Mouse (Mus musculus): ENCODE results near the gene Adcy5.

The Adcy5 gene

DNA sequence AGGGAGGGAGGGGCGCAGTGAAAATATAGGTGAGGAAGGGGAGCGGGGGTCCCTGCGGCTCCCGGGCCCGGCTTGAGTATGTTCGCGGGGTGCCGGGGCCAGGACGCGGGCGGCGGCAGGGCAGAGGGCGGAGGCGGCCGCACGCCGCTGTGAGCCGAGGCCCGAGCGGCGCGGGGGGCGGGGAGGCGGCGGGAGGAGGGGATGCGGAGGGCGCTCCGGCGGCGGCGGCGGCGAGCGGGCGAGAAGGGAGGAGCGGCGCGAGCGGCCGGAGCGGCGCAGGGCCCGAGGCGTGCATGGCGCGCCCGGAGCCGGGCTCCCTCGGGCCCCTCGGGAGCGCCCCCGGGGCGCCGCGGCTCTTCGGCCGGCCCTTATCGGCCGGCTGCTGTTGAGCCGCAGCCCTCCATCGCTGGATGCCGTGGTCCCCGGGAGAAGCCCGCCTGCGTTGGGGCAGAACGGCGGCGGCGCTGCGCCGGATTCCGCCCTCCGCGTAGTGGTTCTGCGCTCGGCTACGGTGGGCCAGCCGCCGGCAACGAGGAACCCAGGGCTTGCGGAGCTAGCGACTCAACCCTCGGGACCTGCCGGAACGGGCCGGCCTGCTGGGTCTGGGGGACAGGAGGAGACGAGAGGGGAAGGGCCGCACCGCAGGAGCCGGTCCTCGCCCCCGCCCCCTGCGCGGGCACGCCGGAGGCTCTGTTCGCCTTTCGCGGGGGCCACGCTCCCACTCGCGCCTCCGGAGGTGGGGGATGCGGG, at the start of gene Adcy5:
Gene Adcy5 (plus strand): TSS at position 237 of the 750 bp plus-strand sequence.
- DNase-seq (ENCODE audit: low spot score), result no peak

DNA sequence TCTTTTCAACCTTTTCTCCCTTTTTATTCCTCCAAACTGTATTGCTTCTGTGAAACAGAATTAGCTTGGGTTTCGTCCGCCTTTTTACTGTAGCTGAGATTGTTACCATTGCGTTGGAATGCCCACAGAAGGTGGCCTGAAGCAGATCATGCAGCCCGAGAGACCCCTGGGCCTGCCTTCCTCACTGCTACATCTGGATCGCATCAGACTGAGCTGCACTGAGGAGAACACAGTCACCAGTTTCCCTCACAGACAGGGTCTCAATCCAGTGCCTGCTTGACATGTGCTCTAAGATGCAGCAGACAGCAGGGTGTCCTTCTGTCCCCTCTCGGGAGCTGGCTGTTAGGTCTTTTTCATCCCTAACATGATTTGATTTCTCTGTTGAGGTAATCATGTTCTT, 46.7 kb upstream of the Adcy5 start:
- DNase-seq (ENCODE audit: low spot score), result no peak

DNA sequence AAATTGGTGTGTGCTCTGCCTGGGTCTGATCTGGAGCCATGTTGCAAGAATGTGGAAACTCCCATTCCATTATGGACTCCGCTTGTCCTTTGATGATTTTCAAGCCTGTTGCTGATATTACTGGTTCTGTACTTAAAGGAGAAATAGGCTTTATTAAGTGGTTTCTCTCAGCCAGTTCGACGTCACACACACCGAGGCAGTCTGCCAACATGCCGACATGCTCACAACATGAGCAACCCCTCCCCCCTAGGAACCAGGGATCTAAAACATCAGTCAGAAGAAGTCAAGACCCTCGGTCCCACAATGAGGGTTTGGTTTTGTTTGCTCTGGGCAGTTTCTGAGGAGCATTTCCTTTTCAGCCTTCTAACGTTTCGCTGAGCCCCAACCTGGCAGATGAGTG, 45.5 kb upstream of the Adcy5 start:
- DNase-seq (ENCODE audit: low spot score), result no peak

DNA sequence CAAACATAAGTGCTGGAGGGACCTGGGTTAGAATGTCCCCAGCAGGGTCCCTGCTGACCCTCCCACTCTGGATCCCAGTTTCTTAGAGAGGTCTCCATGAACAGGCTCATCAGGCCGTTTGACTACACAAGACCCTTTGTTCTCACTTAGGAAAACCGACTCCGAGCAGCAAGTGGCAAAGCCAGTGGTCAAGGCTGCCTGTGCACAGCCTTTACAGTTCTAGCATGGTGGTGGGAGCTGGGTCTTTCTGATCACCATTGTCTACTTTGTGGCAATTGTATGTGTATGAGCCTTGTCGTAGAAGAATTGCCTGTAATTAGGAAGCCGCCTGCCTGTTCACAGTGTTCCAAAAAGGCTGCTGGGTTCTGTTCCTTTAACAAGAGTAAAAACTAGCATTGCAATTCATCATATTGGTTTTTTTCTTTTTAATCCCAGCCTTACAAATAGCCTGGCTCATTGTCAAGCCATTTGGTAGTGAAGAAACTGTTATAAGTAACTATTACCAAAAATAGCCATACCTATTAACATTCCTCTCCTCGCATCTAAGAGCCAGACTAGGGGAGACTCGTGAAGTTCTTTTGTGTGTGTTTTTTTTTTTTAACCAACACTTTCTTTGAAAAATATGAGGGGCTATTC, 44.9 kb upstream of the Adcy5 start:
- no peak for DNase-seq (ENCODE audit: low spot score)

DNA sequence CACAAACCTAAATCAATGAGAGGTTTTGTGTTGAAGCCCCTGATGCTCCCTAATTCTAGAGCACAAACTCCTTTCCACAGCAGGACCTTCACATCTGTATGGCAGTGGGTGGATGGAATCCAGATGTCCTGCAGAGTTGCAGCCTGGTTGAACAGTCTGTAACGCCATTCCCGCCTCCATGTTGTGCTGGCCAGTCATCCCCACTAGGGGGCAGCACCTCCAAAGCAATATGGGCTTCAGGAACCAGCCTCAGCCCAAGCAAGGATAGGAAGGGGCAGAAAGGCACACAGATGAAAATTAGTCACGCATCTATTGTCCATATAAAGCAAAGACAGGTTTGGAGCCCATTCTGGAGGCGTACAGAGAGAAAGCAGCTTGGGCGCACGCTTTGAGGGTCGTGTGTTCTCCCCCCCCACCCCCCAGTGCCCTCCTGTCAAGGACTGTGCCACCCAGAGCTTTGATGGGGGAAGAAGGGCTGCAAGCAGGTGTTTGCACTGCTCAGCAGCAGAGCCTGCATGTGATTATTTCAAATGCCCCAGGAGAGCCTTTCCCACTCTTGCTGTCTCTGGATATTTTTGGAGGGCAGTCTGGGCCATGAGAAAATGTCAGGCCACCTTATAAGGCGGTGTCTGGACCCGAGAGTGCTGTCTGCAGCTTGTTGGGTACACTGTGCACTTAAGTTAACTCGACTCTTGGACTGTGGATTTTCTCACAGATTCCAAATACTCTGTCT, 44.1 kb upstream of the Adcy5 start:
- peak; percentile 55 for DNase-seq (ENCODE audit: low spot score)

DNA sequence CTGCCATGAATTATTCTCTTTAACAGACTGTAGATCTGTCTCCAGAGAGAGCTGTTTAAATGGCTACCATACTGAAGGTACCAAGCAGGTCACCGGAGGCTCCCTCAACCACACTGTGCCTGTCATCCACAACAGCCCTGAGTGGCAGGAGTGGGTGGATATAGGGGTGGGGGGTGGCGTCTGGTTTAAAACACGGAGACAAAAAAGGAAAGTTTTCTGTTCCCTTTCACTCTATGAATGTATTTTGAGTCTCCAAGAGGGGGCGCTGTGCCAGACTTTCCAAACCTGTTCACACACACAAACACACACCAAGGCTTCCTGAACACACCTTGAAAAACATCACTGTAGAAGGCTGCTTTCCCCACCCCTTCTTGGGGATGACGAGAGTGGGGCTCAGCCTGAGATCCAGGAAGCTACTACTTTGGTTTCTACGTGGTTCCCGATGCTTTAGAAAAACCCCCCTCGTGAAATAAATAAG, 43.5 kb upstream of the Adcy5 start:
- DNase-seq (ENCODE audit: low spot score), result no peak

DNA sequence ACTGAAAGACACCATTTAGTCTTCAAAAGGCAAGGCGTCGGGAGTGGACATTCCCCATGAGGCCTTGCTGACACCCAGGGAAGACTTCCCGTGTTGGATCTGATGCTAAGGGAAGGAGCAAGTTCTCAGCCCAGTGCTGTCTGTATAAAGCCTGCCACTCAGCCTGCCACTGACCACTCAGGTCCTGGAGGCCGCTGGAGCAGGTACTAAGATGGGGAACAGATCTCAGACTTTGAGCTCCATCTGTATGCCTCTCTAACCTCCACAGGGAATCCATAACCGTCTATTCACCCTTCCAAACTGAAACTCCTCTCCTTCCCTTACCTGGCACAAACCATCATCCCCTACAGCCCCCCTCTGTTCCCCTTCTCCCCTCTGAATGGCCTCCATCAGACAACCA, 41.2 kb upstream of the Adcy5 start:
- DNase-seq (ENCODE audit: low spot score), result no peak

DNA sequence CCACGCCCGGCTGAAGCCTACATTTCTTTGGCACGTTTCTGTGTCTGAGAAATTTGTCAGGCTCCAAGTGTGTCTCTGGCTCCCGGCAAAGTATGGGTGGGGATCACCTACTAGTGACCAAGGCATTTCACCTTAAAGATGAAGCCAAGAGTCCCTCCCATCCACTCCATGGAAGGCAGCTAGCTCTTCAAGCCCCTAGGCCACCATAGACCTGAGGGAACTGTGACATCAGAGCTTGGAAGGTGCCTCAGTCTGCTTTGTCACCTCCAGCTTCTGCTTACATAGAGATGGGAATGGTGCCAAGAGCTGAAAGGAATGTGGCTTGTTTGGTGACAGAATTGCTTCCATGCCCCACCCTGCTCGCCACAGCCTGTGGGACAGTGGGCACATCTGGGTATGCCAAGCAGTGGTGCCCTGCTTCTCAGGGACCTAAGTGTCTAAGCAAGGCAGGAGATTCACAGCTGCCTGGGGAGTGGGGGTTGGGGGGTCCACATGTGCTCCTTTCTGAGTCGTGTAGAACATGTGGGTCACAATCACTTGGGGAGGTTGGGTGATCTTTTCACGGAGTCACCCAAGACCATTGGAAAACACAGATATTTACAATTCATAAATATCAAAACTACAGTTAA, 38.2 kb upstream of the Adcy5 start:
- no peak for DNase-seq (ENCODE audit: low spot score)

DNA sequence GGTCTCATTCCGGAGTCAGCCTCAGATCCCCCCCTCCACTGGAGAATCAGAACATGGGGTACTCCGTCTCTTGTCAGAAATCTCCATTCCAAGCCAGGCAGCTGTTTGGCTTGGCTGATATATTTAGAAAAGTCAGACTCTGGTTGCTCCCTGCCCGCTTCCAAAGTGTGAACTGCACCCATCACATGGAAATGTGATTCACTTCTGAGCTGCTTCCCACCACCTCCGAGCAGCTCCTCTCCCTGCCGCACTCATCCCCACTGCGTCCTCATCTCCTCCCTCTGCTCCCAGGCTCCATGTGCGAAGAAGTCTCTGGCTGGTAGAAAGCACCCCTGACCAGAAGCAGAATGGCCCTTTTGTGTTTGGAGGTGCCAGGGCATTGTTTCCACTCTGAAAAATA, 37.2 kb upstream of the Adcy5 start:
- DNase-seq (ENCODE audit: low spot score), result no peak

DNA sequence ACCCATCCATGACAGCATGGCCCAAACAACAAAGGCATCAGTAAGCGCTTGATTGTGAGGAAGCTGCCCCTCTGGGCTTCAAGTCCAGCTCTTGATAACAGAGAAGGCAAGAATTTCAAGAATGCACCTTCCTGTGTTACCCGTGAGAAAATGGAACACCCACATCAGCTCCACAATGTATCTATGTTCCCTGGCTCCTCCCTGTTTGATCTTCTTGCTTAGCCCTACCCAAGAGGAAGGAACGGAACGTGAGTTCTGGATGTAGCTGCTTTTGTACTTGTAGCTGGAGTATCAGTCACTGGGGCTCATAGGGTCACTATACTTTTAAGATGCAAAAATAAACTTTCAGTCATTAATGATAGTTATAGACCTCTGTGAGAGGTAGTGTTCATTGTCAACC, 34.1 kb upstream of the Adcy5 start:
- DNase-seq (ENCODE audit: low spot score), result no peak

DNA sequence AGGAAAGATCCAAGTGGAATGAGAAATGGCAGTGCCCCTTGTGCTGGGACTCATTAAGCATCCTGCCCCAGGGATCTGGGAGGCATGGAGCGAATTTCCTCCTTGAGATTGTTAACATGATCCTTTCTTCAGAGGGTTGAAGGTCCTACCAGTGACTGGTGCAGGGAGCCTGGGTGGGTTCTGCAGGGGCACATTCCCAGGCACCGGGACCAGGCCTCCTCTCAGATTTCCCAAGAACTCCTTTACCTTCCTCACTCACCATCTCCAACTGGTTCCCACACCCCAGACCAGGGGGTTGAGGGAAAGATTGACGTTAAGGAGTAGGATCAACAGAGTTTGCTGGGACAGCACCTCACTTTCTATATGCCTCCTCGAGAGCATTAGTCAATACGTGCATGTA, 27.4 kb upstream of the Adcy5 start:
- DNase-seq (ENCODE audit: low spot score), result no peak

DNA sequence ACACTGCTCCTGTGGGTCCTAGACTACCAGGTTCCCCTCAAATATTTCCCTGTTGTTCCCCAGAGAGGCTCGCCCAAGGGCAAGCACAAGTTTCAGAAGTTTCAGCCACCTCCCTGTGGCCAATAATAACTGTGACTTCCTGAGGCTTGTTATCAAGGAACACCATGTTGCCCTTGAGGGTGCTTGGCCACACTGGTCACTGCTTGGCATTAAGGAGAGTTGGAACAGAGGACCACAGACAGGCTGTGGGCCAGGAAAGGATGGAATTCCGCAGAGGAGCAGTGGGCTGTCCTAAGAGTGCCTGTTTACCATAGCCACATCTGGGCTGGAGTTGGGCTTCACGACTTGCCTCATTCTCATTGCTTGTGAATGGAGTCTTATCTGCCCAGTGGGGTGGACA, 24.5 kb upstream of the Adcy5 start:
- DNase-seq (ENCODE audit: low spot score), result no peak

DNA sequence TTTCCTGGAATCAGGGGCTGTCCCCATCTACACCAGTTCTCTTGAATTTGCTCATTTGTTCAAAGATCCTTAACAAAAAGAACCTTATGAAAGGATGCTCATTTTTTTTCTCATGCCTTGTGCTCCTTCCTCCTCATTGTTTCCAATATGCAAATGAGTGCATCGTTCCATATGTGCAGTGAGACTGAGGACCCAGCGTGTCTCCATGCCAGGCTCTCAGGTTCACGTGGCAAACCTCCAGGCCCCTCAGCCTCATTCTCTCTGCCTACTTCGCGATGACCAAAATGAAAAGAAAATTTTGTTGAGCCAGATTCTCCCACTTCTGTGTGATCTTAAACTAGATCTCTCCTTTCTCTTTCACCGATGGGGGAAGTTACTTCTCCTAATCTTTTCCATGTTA, 15.3 kb upstream of the Adcy5 start:
- DNase-seq (ENCODE audit: low spot score), result no peak

DNA sequence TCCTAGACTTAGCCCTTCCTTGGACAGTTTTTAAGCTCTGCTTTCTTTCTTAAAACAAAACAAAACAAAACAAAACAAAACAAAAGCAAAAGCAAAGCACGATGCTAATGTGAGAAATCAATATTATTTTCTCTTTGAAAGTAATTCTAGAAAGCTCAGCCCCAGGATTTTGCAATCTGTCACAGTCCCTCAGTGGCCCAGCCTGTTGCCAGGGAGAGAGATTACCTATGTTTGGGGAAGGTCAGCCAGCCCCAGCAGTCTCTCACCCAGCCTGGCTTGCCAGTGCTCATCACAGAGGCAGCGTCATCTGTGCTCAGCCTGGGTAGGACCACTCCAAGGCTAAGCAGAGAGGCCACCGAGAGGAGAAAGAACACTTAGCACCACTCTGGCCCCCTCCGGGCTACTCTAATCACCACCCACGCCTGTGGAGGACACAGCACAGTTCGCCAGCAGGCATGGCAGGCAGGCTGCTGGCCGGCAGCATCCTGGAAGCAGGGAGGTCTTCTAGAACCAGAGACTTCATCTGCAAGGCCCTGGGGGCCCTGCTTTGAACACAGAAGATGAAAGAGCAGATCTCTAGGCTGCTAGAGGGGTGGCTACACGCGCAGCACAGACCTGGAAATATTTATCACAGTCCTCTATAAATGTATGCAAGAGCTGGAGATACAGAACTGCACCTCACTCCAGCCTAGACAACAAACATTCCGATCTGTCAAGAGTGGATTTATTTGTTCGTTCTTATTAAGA, 14.6 kb upstream of the Adcy5 start:
- DNase-seq (ENCODE audit: low spot score), result no peak

DNA sequence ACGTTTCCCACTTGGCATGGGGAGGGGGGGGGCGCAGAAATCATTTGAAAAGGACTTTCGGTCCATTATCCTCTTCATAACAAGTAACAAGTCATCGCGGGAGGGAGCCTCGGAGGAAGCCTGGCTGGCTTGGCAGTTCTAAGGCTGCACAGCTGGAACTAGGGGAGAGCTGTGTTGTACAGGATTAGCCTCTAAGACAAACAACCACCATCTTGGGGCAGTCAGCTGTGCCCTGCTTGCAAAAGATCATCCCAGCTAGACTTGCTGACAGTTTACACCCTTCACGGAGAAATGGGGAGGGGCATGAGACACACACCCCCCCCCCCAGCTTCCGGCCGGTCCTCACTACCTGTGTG, 14.1 kb upstream of the Adcy5 start:
- no peak for DNase-seq (ENCODE audit: low spot score)

DNA sequence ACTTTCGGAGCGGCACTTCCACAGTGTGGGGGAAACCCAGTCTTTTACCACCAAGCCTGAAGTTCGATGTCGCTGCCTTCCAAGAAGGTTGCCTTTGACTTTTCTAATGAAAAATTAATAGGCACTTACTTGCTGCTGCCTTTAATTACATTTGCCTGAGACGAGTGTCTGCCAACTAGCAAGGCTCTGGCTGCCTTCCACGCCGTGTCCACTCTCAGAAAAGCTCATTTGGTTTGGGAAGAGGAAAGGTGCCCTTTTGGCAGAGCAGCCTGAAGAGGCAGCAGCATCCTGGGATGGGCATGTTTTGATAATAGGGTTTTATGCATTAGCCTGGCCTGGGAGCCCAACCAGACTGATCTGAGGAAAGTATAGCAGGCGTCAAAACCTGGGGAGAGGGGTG, 12.8 kb upstream of the Adcy5 start:
- no peak for DNase-seq (ENCODE audit: low spot score)

DNA sequence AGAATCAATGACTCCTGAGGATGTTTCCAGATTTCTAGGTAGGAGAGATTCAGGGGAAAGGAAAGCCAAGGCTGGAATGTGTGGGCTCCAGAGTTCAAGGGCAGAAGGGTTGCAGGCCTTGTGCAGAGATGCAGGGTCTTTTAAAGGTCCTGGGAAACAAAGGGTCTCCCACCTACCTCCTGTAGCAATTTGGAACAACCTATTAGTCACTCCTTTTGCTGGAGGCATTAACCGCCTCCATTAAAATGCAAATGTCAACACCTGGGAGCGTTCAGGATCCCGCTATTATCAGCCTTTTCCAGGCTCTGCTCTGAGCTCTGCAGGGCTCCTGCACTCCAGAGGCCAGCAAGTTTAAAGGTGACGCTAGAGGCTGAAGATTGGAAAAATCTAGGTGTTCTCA, 8.5 kb upstream of the Adcy5 start:
- DNase-seq (ENCODE audit: low spot score), result no peak

DNA sequence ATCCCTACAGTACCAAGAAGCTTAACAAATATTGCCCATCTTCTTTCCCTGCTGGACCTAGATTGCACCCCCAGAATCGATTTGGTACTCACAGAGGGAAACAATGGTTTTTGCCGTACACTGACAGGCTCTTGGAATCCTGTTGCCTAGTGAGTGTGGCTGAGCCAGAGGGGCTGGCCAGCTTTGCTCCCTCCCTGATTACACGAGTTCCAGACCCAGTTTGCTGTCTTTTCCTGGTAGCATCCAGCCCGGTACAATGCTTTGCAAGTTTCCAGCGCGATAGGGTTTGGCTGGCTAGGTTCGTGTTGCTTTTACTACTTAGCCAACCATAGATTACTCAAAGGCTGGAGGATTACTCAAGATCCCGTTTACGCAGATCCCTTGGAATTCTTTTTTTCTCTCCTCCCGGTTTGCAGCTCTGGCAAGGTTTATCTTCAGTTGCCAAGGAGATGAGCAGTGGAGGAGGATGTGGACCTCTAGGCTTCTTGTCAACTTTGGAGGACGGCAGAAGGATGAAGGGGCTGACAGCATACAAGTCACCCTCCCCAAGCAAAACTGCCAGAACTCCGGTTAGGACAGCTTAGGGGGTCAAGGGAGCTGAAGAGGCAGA, 1.4 kb upstream of the Adcy5 start:
- no peak for DNase-seq (ENCODE audit: low spot score)

DNA sequence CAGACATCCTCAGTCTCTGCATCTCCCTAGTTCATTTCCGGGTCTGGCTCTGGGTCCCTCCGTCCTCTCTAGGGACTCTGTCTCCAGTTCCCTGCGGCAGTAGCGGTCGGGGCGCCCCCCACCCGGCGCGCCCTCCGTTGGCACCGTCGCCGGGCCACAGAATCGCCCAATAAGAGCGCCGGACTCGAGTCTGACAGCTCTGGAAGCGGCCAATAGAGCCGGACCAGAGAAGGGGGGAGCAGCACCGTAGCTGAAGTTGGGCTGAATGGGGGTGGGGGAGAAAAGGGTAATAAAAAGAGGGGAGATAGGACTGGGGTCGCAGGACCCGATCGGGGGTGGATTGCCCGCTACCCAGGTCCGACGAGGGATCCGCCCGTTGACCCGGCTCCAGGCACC, 434 bp upstream of the Adcy5 start:
- DNase-seq (ENCODE audit: low spot score), result no peak

DNA sequence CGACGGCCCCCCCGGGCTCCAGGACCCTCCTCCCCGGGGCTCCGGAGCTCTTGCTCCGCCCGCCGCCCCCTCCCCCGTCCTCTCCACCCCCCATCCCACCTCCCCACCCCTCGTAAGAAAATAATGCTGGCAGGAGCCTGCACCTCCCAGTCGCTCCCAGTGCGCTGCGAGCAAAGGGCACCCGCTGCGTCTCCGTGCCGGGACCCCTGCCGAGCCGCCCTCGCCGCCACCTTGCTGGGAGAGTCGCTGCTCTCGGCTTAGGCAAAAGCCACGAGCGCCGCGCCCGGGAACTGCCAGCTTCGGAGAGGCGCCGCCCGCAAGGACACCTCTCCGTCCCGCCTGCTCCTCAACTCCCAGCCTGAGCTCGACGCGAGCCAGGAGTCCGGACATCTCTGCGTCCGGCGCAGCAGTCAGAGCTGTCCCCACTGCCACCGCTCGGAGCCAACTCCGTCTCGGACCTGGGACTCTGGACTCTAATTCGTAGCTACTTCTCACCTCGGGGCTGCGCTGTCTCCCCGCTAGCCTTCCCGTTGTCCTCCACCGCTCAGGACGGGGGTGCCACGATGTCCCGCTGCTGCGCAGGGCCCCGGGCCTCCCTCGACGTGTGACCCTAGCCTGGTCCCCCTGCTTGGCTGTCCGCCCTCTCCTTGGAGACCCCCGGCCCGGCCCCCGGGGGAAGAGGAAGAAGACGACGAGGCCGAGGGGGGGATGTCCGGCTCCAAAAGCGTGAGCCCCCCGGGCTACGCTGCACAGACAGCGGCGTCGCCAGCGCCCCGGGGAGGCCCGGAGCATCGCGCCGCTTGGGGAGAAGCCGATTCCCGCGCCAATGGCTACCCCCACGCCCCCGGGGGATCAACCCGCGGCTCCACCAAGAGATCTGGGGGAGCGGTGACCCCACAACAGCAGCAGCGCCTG, 971 bp downstream of the Adcy5 start:
- DNase-seq (ENCODE audit: low spot score), result no peak

DNA sequence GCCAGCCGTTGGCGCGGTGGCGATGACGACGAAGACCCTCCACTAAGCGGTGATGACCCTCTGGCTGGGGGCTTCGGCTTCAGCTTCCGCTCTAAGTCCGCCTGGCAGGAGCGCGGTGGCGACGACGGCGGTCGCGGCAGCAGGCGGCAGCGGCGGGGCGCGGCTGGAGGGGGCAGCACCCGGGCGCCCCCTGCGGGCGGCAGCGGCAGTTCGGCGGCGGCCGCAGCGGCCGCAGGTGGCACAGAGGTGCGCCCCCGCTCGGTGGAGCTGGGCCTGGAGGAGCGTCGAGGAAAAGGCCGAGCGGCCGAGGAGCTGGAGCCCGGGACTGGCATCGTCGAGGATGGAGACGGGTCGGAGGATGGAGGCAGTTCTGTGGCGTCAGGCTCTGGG, 1.6 kb downstream of the Adcy5 start:
- peak; percentile 8 for DNase-seq (ENCODE audit: low spot score)

All from c-Kit-positive CD71-positive TER-119-positive erythroid progenitor cells, embryonic 14.5 days (primary cell).